Mouse (Mus musculus): ENCODE results near the gene Vmn2r80. TPM values are rescaled to one million over a fixed set of nuclear protein-coding genes. Genes with fewer than 3 reads are reported as not detected.
"Not testable (repeated sequence)": the region's sequence is repeated elsewhere in the genome, so short reads cannot be mapped to it uniquely, and the experiment has no call there.

The Vmn2r80 gene
- polyA plus RNA-seq (2015; fragmentation: Nextera tagmentation; extraction: Ambion mirVana), result not detected in 2 replicates

DNA sequence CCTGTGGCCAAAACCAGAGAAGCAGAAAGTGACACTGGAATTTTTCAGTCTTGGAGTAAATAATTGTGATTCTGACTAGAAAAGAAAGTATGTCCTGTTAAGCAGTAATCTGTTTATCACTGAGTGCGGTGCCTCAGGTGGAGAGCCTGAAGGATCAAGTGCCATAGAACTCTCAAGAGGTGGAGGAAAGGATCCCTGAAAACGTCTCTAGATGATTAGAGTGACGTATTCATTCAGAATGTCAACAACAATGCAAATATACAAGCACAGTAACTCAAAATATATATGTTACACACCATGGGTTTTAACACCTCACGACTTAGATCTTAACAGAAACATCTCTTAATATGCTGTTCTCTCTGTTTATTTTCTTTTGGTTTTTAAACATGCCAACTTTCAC, at the start of gene Vmn2r80:
Gene Vmn2r80, plus strand, starts transcription at position 301 of the 400 bp plus-strand sequence.
- H3K9ac ChIP-seq (ENCODE audit: low read length); H3K9me3 ChIP-seq (ENCODE audit: control insufficient read depth, low read length); H3K4me2 ChIP-seq (replicated peaks; ENCODE audit: low read depth); H3K4me1 ChIP-seq (replicated peaks; ENCODE audit: control insufficient read depth, insufficient read depth); H3K27ac ChIP-seq (replicated peaks); H3K36me3 ChIP-seq (ENCODE audit: control insufficient read depth, insufficient read depth, low read length); H3K27me3 ChIP-seq (ENCODE audit: control insufficient read depth, insufficient read depth, low read length); DNase-seq (ENCODE audit: low spot score); H3K4me3 ChIP-seq (ENCODE audit: low read depth, low read length); ATAC-seq (ENCODE audit: low FRiP score, low TSS enrichment): not testable (repeated sequence)
- 76% methylated on average over 4 of the region's 4 CpGs for WGBS

GRCm38 (mm10) chr10:79106325-79107282, 42.0 kb upstream of the Vmn2r80 start:
- H3K4me3 ChIP-seq (ENCODE audit: low read depth, low read length), result no peak overlapping the region
- 41% methylated on average over 8 of the region's 8 CpGs for WGBS
- no peak overlapping the region for H3K27ac ChIP-seq (replicated peaks)
- H3K27me3 ChIP-seq (ENCODE audit: control insufficient read depth, insufficient read depth, low read length), result no peaks in the 10 kb centered on the region
- no peak for DNase-seq (ENCODE audit: low spot score)
- no peak for TF ChIP-seq CTCF (IDR thresholded peaks at IDR 0.05; ENCODE audit: low read depth)
- no peak for TF ChIP-seq EP300 (optimal IDR thresholded peaks at IDR 0.05)
- H3K9ac ChIP-seq (ENCODE audit: low read length), result no peak overlapping the region
- no peaks in the 10 kb centered on the region for H3K9me3 ChIP-seq (ENCODE audit: control insufficient read depth, low read length)
- H3K4me2 ChIP-seq (replicated peaks; ENCODE audit: low read depth), result no peak overlapping the region
- ATAC-seq (ENCODE audit: low FRiP score, low TSS enrichment), result no peak
- H3K36me3 ChIP-seq (ENCODE audit: control insufficient read depth, insufficient read depth, low read length), result no peaks in the 10 kb centered on the region
- H3K4me1 ChIP-seq (replicated peaks; ENCODE audit: control insufficient read depth, insufficient read depth), result no peaks in the 10 kb centered on the region

DNA sequence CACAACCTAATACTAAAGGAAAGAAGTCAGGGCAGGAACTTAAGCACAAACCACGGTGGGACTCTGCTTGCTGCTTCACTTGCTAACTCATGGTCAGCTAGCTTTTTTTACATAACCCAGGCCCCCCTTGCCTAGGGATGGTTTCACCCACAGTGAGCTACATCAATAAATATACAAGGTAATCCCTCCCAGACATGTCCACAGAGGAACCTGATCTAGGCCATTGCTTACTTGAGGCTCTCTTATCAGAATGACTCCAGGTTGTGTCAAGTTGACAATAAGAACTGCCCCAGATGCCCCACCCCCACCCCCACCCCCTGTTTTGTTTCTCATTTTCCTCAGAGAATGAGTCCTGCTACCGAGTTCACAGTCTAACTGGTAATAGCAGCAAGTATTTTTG, 41.0 kb upstream of the Vmn2r80 start:
- TF ChIP-seq CTCF (IDR thresholded peaks at IDR 0.05; ENCODE audit: low read depth) (no peak), EP300 (optimal IDR thresholded peaks at IDR 0.05) (no peak)
- H3K9me3 ChIP-seq (ENCODE audit: control insufficient read depth, low read length), result no peaks in the 10 kb centered on the region
- H3K4me3 ChIP-seq (ENCODE audit: low read depth, low read length), result no peak overlapping the region
- no peaks in the 10 kb centered on the region for H3K4me1 ChIP-seq (replicated peaks; ENCODE audit: control insufficient read depth, insufficient read depth)
- no peaks in the 10 kb centered on the region for H3K36me3 ChIP-seq (ENCODE audit: control insufficient read depth, insufficient read depth, low read length)
- WGBS, result 41% methylated on average over 2 of the region's 2 CpGs
- H3K4me2 ChIP-seq (replicated peaks; ENCODE audit: low read depth), result no peak overlapping the region
- no peaks in the 10 kb centered on the region for H3K27me3 ChIP-seq (ENCODE audit: control insufficient read depth, insufficient read depth, low read length)
- no peak overlapping the region for H3K9ac ChIP-seq (ENCODE audit: low read length)
- ATAC-seq (ENCODE audit: low FRiP score, low TSS enrichment), result no peak
- H3K27ac ChIP-seq (replicated peaks), result no peak overlapping the region
- no peak for DNase-seq (ENCODE audit: low spot score)

GRCm38 (mm10) chr10:79109156-79109555, 39.4 kb upstream of the Vmn2r80 start:
- no peak for TF ChIP-seq CTCF (IDR thresholded peaks at IDR 0.05; ENCODE audit: low read depth)
- TF ChIP-seq EP300 (optimal IDR thresholded peaks at IDR 0.05), result no peak
- no peak overlapping the region for H3K27ac ChIP-seq (replicated peaks)
- no peaks in the 10 kb centered on the region for H3K4me1 ChIP-seq (replicated peaks; ENCODE audit: control insufficient read depth, insufficient read depth)
- H3K9ac ChIP-seq (ENCODE audit: low read length), result no peak overlapping the region
- H3K4me2 ChIP-seq (replicated peaks; ENCODE audit: low read depth), result no peak overlapping the region
- DNase-seq (ENCODE audit: low spot score) (no peak), ATAC-seq (ENCODE audit: low FRiP score, low TSS enrichment) (no peak)
- WGBS, result 62% methylated on average over 1 of the region's 1 CpGs
- H3K27me3 ChIP-seq (ENCODE audit: control insufficient read depth, insufficient read depth, low read length), result no peaks in the 10 kb centered on the region
- H3K36me3 ChIP-seq (ENCODE audit: control insufficient read depth, insufficient read depth, low read length), result no peaks in the 10 kb centered on the region
- no peaks in the 10 kb centered on the region for H3K9me3 ChIP-seq (ENCODE audit: control insufficient read depth, low read length)
- no peak overlapping the region for H3K4me3 ChIP-seq (ENCODE audit: low read depth, low read length)

DNA sequence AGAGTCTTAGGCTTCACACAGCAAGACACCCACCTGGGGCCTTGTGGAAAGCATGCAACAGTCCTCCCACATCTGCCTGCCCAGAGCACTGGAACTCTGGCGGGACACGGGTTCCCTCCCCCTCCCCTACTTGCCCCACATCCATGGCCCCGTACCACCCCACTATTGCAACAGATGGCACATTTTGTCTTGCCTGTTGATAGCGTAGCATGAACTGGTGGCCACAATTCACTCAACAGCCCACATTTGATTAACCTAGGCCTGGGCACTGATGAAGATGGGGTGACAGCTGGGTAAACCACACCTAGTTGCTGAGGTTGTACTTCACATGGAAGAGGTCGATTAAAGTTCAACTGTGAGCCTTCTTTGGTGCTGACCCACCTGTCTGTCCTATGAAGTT, 38.1 kb upstream of the Vmn2r80 start:
- no peak for ATAC-seq (ENCODE audit: low FRiP score, low TSS enrichment)

GRCm38 (mm10) chr10:79115085-79115484, 33.5 kb upstream of the Vmn2r80 start:
- DNase-seq (ENCODE audit: low spot score), result no peak
- TF ChIP-seq EP300 (optimal IDR thresholded peaks at IDR 0.05) (no peak), CTCF (IDR thresholded peaks at IDR 0.05; ENCODE audit: low read depth) (no peak)
- H3K27me3 ChIP-seq (ENCODE audit: control insufficient read depth, insufficient read depth, low read length), result no peaks in the 10 kb centered on the region
- H3K9ac ChIP-seq (ENCODE audit: low read length), result no peak overlapping the region
- H3K36me3 ChIP-seq (ENCODE audit: control insufficient read depth, insufficient read depth, low read length), result no peaks in the 10 kb centered on the region
- no peak for ATAC-seq (ENCODE audit: low FRiP score, low TSS enrichment)
- no peaks in the 10 kb centered on the region for H3K9me3 ChIP-seq (ENCODE audit: control insufficient read depth, low read length)
- no peak overlapping the region for H3K4me2 ChIP-seq (replicated peaks; ENCODE audit: low read depth)
- no peak overlapping the region for H3K27ac ChIP-seq (replicated peaks)
- no peak overlapping the region for H3K4me3 ChIP-seq (ENCODE audit: low read depth, low read length)
- WGBS, result 50% methylated on average over 1 of the region's 1 CpGs
- H3K4me1 ChIP-seq (replicated peaks; ENCODE audit: control insufficient read depth, insufficient read depth), result no peaks in the 10 kb centered on the region

More for the DNA sequence above, 38.1 kb upstream of the Vmn2r80 start:
- Histone ChIP-seq H3K9me3 (ENCODE audit: control insufficient read depth, low read length) (no peaks in the 10 kb centered on the region), H3K4me2 (replicated peaks; ENCODE audit: low read depth) (no peak overlapping the region), H3K27me3 (ENCODE audit: control insufficient read depth, insufficient read depth, low read length) (no peaks in the 10 kb centered on the region), H3K36me3 (ENCODE audit: control insufficient read depth, insufficient read depth, low read length) (no peaks in the 10 kb centered on the region), H3K4me3 (ENCODE audit: low read depth, low read length) (no peak overlapping the region), H3K9ac (ENCODE audit: low read length) (no peak overlapping the region), H3K4me1 (replicated peaks; ENCODE audit: control insufficient read depth, insufficient read depth) (no peaks in the 10 kb centered on the region), H3K27ac (replicated peaks) (no peak overlapping the region)
- DNase-seq (ENCODE audit: low spot score), result no peak
- TF ChIP-seq CTCF (IDR thresholded peaks at IDR 0.05; ENCODE audit: low read depth) (no peak), EP300 (optimal IDR thresholded peaks at IDR 0.05) (no peak)
- 87% methylated on average over 5 of the region's 5 CpGs for WGBS

All from stomach, postnatal 0 days (tissue).